Mouse (Mus musculus) retina, embryonic 14.5 days (tissue): Measurements from ENCODE around the gene Apold1.
A peak's percentile ranks its signal among the peaks of the same experiment; 100 is the strongest.

Source experiments
- DNase-seq: peaks from one replicate; pipeline ENCODE4 v3.0.0-alpha.2; 2015; ENCODE audit warnings: low spot score

Gene Apold1

DNA sequence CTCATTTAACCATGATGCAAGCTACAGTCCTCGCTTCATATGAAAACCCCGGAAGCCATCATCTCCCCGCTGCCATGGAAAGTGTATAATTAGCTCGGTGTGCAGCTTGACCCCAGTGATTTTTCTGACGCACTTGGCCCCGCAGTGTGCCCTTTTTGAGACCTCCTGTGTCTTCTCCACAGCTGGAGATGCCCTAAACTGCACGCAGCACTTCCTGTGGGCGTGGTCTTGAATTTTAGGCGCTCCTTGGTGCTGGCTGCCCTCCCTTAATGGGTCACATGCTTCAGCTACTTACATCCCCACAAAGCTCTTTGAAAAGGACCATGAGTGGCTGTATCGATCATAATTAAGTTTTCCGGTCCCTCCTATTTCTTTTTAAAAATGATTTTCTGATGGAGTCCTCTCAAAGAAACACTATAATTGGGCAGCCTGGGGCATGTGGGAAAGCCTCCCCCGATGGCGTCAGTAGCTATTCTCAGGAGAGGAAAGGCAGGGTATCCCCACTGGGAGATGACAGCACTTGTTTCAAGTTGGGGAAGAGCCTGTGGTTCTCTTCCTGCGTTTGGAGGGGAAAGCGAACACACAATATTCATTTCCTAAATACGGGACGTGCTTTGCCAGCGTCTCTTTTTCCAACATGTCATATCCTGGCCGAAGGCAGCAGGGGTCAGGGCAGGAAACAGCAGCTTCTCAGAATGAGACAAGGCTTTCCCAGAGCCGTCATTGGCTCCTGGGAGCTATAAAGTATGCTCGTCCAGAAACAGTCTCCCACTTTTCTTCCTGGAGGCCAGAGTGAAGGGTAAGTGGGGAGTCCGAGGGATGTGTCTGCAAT lies at the start of gene Apold1:
Gene Apold1 (plus strand): TSS at position 488 of the 832 bp plus-strand sequence.
- peak; percentile 39 for DNase-seq

DNA sequence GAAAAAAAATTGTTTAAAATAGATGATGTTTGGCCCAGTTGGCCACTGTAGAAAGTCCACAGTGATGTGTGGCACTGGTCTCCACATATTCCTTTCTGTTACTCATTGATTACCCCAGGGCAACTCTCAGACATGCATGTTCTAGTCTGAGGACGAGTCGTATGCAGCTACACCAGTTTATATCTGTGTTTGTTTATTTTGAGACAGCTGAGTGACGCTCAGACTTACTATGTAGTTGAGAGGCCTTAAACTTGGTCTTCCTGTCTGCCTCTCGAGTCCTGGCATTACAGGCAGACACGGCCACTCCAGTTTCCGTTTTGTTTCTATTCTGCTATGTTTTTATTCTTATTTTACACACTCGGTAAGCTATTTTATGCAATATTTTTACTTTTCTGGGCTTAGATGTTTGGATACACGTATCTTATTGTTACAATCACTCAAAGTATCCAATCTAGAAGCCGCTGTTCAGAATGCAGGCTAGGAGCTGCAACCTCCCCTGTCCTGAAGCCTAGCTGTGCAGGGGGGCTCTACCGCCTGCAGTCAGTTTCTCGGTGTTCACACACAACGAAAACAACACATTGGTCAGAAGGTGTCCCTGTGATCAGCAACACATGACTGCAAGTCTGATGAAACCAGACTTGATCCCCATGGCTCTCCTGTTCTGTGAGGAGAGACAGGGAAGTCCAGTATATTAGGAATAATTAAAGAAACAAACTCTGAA lies 48.9 kb upstream of the Apold1 start:
- DNase-seq, result no peak

- DNase-seq, result no peak
Observed at GRCm38 (mm10) chr6:134933207-134933558, 48.3 kb upstream of the Apold1 start.

DNA sequence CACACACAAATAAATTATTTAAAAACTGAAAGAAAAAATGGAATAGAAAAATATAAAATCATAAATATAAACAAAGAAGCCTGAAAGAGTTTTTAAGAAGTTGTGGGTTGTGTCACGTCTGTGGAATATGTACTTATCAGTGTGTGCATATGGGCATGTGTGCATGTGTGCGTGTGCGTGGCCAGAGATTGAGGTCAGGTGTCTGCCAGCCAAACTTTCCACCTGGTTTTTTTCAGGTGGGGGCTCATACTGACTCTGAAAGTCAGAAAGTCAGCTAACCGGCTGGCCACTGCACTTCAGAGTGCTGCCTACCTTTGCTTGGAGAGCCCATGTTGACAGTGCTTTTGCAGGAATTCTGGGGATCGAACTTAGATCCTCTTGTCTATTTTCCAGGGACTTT lies 47.2 kb upstream of the Apold1 start:
- DNase-seq, result no peak

- DNase-seq, result no peak
Observed at GRCm38 (mm10) chr6:134939781-134940180, 41.7 kb upstream of the Apold1 start.

GRCm38 (mm10) chr6:134943759-134944407 lies 37.6 kb upstream of the Apold1 start:
- no peak for DNase-seq

GRCm38 (mm10) chr6:134946054-134946453 lies 35.5 kb upstream of the Apold1 start:
- DNase-seq, result no peak

DNA sequence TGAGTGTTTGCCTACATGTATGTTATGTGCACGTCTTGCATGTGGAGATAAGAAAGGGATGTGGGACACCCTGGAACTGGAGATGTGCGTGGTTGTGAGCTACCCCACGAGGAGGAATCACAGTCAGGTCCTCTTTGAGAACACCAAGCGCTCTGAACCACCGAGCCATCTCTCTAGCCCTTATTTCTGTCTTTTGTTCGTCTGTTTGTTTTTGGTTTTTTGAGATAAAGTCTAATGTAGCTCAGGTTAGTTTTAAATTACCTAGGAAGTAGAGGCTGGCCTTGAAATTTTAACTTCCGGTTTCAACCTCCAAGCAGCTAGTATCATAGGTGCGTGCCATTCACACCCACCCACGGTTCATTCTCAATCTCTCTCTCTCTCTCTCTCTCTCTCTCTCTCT lies 34.7 kb upstream of the Apold1 start:
- DNase-seq, result no peak

DNA sequence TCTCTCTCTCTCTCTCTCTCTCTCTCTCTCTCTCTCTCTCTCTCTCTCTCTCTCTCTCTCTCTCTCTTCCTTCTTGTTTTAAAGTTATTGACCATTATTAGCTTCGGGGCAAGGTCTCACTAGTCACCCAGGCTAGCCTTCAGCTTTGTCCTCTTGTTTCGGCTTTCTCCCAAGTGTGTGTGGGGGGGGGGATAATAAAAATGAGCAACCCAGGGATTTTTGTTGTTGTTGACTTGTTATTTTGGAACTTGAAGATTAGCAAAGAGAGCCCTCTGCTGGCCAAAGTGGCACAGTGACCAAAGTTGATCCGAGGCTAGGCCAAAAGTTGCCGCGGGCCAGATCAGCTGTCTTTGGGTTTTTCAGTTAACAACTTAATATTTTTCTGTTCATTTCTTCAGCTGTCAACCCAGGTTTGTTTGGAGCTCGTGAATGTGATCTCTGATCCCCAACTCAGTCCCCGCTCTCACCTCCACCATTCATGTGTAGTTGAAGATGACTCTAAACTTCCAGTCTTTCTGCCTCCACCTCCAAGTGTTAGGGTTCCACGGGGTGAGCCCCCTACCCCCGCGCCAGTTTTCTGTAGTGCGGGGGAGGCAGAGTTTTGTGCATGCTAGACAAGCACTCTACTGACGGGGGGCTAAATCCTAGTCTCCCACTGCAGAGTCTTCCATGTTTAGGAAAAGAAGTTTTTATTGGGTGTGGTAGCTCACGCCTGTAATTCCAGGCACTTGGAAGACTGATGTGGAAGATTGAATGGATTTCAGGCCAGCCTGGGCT lies 34.0 kb upstream of the Apold1 start:
- peak; percentile 80 for DNase-seq

DNA sequence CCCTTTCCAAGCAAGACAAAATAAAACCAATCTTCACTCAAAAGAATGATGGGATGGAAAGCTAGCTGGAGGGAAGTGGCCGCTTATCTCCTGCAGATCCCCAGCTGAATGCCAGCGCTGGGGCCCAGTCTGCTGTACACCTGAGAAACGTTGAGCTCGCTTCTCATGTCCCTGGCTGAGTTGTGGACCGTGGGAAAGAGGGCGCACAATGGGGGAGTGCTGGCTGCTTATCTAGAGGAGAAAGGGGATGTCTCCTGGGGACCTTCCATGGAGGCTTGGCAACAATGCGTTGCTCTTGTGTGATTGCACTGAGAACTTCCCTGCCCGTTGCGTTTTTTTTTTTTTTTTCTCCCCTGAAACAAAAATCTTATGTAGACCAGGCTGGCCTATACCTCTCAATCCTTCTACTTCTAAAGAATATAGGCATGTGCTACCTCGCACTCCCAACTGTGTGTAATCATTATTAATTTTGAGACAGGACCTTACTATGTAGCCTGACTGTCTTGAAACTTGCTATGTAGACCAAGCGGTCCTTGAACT lies 32.9 kb upstream of the Apold1 start:
- no peak for DNase-seq

DNA sequence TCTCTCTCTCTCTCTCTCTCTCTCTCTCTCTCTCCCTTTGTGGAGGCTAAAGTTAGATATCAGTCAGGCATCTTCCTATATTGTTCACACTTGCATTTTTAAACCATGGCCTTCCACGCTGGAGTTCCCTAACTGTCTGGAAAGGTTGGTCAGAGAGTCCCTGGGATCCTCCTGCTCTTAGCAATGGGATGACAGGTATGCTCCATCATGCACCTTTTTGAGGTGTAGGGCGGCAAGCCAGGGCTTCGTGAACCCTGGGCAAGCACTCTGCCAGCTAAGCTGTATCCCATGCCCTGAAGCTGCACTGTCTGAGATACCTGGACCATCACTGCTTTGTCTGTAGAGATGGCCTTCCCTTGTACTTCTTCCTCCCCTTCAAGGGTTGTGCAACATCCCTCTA lies 32.3 kb upstream of the Apold1 start:
- DNase-seq, result no peak

GRCm38 (mm10) chr6:134951364-134951763 lies 30.2 kb upstream of the Apold1 start:
- DNase-seq, result no peak

DNA sequence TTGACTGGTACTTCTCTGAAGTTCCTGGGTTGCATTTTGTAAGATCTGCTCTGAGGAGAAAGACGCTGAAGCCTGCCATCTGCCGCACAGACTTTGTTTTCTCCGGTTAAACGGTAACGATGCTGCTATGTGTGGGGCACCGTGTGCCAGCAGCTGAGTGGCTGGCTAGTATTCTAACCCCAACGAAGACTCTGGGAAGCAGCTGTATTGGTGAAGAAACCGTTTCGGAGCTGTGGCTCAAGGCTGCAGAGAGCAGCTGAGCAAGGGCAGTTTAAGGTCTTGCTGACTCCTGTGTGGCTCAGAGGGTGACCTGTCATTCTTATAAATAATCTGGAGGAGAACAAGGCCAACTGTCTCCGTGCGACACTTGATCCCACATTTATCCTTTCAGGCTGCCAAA lies 27.5 kb upstream of the Apold1 start:
- DNase-seq, result no peak

- no peak for DNase-seq
Observed at GRCm38 (mm10) chr6:134956388-134956787, 25.1 kb upstream of the Apold1 start.

- DNase-seq, result no peak
Observed at GRCm38 (mm10) chr6:134961286-134961685, 20.2 kb upstream of the Apold1 start.

DNA sequence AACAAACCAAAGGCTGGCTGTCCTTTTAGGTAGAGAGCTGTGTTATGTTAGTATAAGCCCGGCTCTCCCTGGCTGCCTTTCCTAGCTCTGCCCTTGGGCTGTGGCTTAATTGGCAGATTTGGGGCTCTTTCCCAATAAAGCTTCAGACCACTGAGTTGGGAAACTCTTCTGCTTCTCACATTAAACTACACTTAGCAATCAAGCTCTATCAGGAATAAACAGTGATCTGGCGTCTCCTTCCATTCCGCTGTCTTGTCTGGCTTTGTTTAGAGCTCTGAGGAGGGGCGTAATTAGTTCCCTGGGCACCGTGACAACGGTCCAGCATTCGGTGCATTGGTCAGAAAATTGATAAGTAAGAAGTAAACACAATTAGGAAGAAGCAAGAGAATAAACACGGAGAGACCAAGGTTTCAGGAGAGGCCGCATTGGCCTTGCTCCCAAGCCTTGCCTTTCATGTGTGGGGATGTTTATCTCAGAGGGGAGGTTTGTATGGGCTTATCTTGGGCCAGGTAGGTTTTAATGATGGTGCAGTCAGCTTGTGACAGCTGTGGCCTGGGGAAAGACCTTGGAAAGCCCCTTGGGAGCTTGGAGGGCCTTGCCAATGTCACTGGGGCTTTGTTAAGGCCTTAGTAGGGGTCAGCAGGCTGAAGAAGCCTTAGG lies 19.5 kb upstream of the Apold1 start:
- no peak for DNase-seq

DNA sequence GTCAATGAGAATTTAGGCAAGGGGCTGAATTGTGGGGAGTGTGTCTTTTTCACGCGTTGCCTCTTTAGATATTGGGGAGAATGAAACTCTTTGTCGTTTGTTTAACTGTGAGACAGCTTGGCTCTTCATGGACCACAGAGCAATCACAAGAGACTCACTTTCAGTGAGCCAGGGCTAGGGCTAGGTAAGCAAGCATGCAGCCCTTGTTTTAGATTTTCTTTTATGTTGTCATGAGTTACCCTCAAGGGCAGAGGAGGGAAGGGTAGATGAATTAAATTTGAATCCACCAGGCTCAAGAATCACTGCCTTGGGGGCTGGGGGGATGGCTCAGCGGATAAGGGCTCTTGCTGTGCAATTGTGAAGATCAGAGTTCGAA lies 19.0 kb upstream of the Apold1 start:
- peak; percentile 18 for DNase-seq

DNA sequence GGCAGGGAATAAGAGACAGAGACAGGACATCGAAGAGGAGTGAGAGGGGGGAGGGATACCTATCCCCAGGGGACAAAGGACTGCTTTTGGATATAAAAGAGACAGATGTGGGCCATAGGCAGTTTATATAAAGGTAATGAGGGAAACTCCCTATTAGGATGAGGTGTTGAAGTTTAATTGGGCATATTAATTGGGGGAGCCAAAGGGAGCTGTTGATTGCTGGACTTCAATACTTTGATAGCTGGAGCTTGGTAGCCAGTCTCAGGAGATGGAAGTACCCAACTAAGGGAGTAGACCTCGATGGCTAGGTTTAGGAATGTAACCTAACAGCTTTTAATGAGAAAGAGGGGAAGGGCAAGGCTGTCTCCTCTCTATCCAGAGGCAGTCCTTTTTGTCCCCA lies 17.6 kb upstream of the Apold1 start:
- no peak for DNase-seq

DNA sequence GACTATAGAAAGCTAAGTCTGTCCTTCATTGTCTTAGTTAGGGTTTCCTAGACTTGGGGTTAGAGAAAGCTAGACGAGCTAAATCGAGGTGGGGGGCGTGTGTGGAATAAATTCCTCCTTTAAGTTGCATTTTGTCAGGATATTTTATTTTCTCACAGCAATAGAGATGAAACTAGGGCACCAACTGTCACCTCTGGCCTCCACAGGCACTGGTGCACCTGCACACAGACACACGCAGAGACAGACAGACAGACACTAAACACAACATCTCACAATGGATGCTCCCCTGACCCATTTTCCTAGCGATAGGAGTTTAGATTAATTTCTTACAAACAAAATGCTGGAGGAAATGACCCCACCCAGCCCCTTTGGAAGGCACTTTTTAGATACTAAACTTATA lies 14.8 kb upstream of the Apold1 start:
- no peak for DNase-seq

DNA sequence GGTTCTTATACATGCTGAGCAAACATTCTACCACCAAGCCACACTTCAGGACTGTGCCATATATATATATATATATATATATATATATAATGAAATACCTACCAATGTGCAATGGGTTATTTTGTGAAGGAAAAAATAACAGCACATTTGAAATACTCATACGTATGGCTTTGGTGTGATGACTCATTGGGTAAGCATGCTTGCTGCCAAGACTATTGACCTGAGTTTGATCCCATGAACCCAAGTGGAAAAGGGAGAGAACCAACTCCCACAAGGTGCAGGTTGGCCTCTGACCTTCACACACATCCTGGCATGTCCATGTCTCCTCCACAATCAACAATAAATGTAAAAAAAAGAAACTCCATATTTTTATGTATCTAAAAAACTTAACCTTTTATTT lies 13.2 kb upstream of the Apold1 start:
- DNase-seq, result no peak

DNA sequence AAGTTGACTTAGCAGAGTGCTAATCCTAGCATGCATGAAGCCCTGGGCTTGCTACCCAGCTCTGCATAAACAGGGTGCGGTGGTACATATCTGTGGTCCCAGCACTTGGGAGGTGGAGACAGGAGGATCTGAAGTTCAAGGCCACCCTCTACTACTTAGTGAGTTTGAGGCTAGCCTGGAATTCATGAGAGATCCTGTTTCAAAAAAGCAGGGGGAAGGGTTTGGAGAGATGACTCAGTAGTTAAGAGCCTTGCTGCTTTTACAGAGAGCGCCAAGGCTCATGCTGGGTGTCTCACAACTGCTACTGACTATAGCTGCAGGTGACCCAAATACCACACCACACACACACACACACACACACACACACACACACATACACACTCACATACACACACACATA lies 12.0 kb upstream of the Apold1 start:
- DNase-seq, result no peak

DNA sequence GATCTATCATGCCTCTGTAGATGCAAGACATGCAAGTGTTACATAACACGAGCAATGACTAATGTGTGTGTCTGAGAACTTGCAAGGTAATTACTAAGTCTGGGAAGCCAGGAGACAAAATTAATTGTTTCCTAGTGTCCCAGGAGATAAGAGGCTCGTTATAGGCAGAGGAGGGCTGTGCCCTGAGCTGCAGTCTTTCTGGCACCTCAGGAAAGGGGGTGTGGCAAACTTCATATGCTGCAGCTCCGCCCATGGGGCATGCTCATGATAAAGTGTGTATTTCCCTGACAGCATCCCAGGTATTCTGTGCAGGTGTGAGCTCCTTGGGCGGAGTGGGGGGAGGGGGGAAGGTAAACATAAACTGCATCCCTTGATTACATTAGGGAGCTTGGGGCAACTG lies 9.4 kb upstream of the Apold1 start:
- DNase-seq, result no peak
